Mouse (Mus musculus) ES-E14 (cell line): ENCODE measurements around the gene Lenep. TPM values are rescaled to one million over a fixed set of nuclear protein-coding genes. Genes with fewer than 3 reads are reported as not detected.
"Not testable (repeated sequence)": the region's sequence is repeated elsewhere in the genome, so short reads cannot be mapped to it uniquely, and the experiment has no call there.

Experiments
- DNase-seq: peaks from one replicate; pipeline ENCODE4 v3.0.0-alpha.2; 2013; ENCODE audit warnings: low read depth, low spot score
- H3K27ac ChIP-seq: 2 replicates; pipeline ENCODE4 v1.5.1; 2012; ENCODE audit warnings: low read depth, mild to moderate bottlenecking, low read length, moderate library complexity, mixed read lengths; ENCODE audit not compliant: poor library complexity, insufficient read depth, severe bottlenecking
- H3K36me3 ChIP-seq: 2 replicates; pipeline ENCODE4 v1.6.1; 2012; ENCODE audit warnings: mild to moderate bottlenecking, low read length, moderate library complexity, mixed read lengths; ENCODE audit not compliant: control insufficient read depth, poor library complexity, insufficient read depth, severe bottlenecking
- H3K4me1 ChIP-seq, 2 experiments: fragments of 150-350 bp in 1 of 2; sonication (generic) in 1 of 2; 2 replicates each; pipeline ENCODE4 v1.6.1; 2012; ENCODE audit warnings: low read length in 2 of 2, mild to moderate bottlenecking in 1 of 2, mixed read lengths in 1 of 2; ENCODE audit not compliant: control insufficient read depth in 2 of 2, insufficient read depth in 2 of 2, poor library complexity in 1 of 2
- H3K4me3 ChIP-seq, 2 experiments: fragments of 150-350 bp in 1 of 2; sonication (generic) in 1 of 2; 2 replicates each; pipeline ENCODE4 v1.5.1; 2012; ENCODE audit warnings: low read length in 2 of 2, low read depth in 1 of 2, mild to moderate bottlenecking in 1 of 2, mixed read lengths in 1 of 2; ENCODE audit not compliant: insufficient read depth in 1 of 2, poor library complexity in 1 of 2, severe bottlenecking in 1 of 2
- H3K9ac ChIP-seq: 2 replicates; pipeline ENCODE4 v1.6.1; 2012; ENCODE audit warnings: low read depth, mild to moderate bottlenecking, low read length, mixed read lengths; ENCODE audit not compliant: poor library complexity, insufficient read depth, severe bottlenecking
- H3K9me3 ChIP-seq: fragments of 150-350 bp; sonication (generic); 2 replicates; pipeline ENCODE4 v1.6.1; 2012; ENCODE audit warnings: low read depth, mild to moderate bottlenecking, low read length; ENCODE audit not compliant: control insufficient read depth, insufficient read depth
- CHD2 ChIP-seq: IDR thresholded peaks from 2 replicates; pipeline ENCODE4 v1.6.1; 2014; ENCODE audit warnings: mild to moderate bottlenecking, low read depth, low read length, inconsistent platforms
- HCFC1 ChIP-seq: IDR thresholded peaks from 2 replicates; pipeline ENCODE4 v1.6.1; 2012; ENCODE audit warnings: low read length, inconsistent platforms, borderline replicate concordance; ENCODE audit not compliant: insufficient read depth
- MAFK ChIP-seq: IDR thresholded peaks from 2 replicates; pipeline ENCODE4 v1.6.1; 2014; ENCODE audit warnings: mild to moderate bottlenecking, low read depth, low read length, inconsistent platforms; ENCODE audit not compliant: insufficient read depth
- ZC3H11A ChIP-seq: IDR thresholded peaks from 2 replicates; pipeline ENCODE4 v1.6.1; 2012; ENCODE audit warnings: low read depth, mild to moderate bottlenecking, inconsistent platforms, low read length, borderline replicate concordance
- ZNF384 ChIP-seq: IDR thresholded peaks from 2 replicates; pipeline ENCODE4 v1.6.1; 2012; ENCODE audit warnings: low read depth, low read length, inconsistent platforms
- in situ Hi-C, 2 experiments: fragments of 600-800 bp; cut with MboI; formaldehyde crosslinking; loops; one replicate each; pipeline ENCODE4 v1.15.1; 2025; ENCODE audit warnings: low sequenced_read_pairs in 2 of 2, inconsistent platforms in 1 of 2; ENCODE audit not compliant: unreplicated experiment in 2 of 2
- total RNA-seq: library from RNA; depleted of rRNA; stranded (reverse); fragments of 300-350 nt; gene quantifications from 2 replicates; pipeline ENCODE4 v1.2.3, GENCODE M21; 2012

Gene Lenep
- total RNA-seq, 1 experiment: not detected

DNA sequence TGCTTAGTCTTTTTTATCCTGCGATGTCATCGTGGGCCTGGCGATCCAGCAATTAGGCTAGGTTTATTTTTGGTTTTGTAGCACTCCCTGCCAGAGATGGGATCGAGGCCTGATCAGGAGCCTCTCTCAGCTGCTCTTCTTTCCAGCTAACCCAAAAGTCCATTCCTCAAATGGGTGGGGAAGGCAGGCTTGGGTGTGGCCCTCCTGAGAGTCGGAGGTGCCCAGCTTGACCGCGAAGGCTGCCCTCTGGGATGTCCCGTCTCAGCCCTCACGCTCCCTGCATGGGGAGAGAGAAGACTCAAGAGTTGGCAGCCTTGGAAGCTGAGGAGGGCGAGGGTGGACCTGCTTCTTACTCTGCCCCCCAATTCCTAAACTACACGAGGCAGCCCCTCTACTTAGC is 31.9 kb upstream of the Lenep start:
- H3K27ac ChIP-seq: no peak overlapping the region

DNA sequence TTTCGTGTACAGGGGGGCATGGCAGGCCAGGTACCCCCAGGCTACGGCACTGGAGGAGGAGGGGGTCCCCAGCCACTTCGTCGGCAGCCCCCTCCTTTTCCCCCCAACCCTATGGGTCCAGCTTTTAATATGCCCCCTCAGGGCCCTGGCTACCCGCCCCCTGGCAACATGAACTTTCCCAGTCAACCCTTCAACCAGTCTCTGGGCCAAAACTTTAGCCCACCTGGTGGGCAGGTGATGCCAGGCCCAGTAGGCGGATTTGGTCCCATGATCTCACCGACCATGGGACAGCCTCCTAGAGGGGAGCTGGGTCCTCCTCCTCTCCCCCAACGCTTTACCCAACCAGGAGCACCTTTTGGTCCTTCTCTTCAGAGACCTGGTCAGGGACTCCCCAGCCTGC is 30.0 kb upstream of the Lenep start:
- no peak for DNase-seq
- Histone ChIP-seq H3K9ac (no peak overlapping the region), H3K4me3 (no peak overlapping the region; a peak in 1 of 4 replicates), H3K36me3 (peaks cover 21% of the 10 kb centered on the region), H3K27ac (no peak overlapping the region), H3K9me3 (no peaks in the 10 kb centered on the region), H3K4me1 (peaks cover 3 to 25% of the 10 kb centered on the region in 2 experiments; a peak in 2 of 4 replicates)
- in situ Hi-C loops: no loop called here
- TF ChIP-seq CHD2 (no peak), ZNF384 (no peak), MAFK (no peak), ZC3H11A (no peak), HCFC1 (no peak)

More for the DNA sequence above, 31.9 kb upstream of the Lenep start:
- peak overlapping the region in 1 of 2 experiments; percentile 11; a peak in 1 of 4 replicates for H3K4me3 ChIP-seq
- TF ChIP-seq ZNF384: no peak
- H3K9me3 ChIP-seq: no peaks in the 10 kb centered on the region
- in situ Hi-C loops: no loop called here
- H3K9ac ChIP-seq: peak overlapping the region; percentile 4; the same call in 1 of the 2 replicates
- peaks cover 15% of the 10 kb centered on the region for H3K36me3 ChIP-seq
- DNase-seq: no peak
- peaks cover 3 to 27% of the 10 kb centered on the region in 2 experiments; a peak in 2 of 4 replicates for H3K4me1 ChIP-seq

- in situ Hi-C loops: no loop called here
- H3K9me3 ChIP-seq: no peaks in the 10 kb centered on the region
- TF ChIP-seq HCFC1 (0 out of 2 replicates have a peak, but pooled peaks have one; percentile 49), CHD2 (no peak)
- peak within 1 kb of the TSS; percentile 88 for H3K9ac ChIP-seq
- peak; percentile 91 for DNase-seq
- H3K4me1 ChIP-seq: peaks cover 0 to 16% of the 10 kb centered on the region in 2 experiments; a peak in 2 of 4 replicates
- H3K36me3 ChIP-seq: peaks cover 36% of the 10 kb centered on the region
- H3K27ac ChIP-seq: peak within 1 kb of the TSS; percentile 76
- H3K4me3 ChIP-seq: peak within 1 kb of the TSS; percentile 76 to 91
Observed at GRCm38 (mm10) chr3:89430171-89431159, 27.9 kb upstream of the Lenep start, which contains the start of gene Pygo2. Gene Pygo2 (plus strand): TSS chr3:89430214.

DNA sequence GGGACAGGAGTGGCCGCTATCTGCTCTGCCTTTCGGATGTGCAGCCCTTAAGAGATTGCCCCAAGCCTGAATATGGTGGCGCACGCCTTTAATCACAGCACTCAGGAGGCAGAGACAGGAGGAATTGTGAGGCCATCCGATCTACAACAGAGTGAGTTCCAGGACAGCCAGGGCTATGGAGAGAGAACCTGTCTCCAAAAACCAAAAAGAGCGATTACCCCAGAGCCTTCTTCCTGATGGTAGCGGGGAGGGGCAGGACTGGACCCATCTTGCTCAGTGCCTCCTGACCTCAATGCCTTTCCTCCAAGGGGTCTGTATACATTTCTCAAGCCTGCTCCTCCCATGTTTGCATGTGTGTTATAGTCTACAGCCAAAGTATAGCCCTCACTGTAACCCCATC is 26.4 kb upstream of the Lenep start:
- H3K27ac ChIP-seq, H3K4me3 ChIP-seq, H3K9ac ChIP-seq, DNase-seq, in situ Hi-C loops, H3K9me3 ChIP-seq: not testable (repeated sequence)
- Histone ChIP-seq H3K4me1 (peaks cover 9 to 23% of the 10 kb centered on the region in 2 experiments; a peak in 3 of 4 replicates), H3K36me3 (peaks cover 47% of the 10 kb centered on the region)

GRCm38 (mm10) chr3:89425876-89426275 is 23.3 kb upstream of the Lenep start:
- H3K27ac ChIP-seq: no peak overlapping the region
- H3K9ac ChIP-seq: no peak overlapping the region
- H3K9me3 ChIP-seq: no peaks in the 10 kb centered on the region
- no peak for DNase-seq
- H3K4me3 ChIP-seq: no peak overlapping the region
- in situ Hi-C loops: no loop called here
- TF ChIP-seq CHD2 (no peak), ZNF384 (no peak), HCFC1 (no peak), ZC3H11A (no peak), MAFK (no peak)
- peaks cover 37% of the 10 kb centered on the region for H3K36me3 ChIP-seq
- H3K4me1 ChIP-seq: peaks cover 13 to 23% of the 10 kb centered on the region in 2 experiments
